Mouse (Mus musculus) bone marrow, adult 2 months (tissue): ENCODE data around the gene Fosl2.

Experiments used
- CTCF ChIP-seq: fragments of 200-500 bp; IDR thresholded peaks from 2 replicates; pipeline ENCODE4 v1.5.1; 2011; ENCODE audit warnings: low read length, control low read depth; ENCODE audit not compliant: control insufficient read depth, insufficient read depth
- POLR2A ChIP-seq: fragments of 200-500 bp; IDR thresholded peaks from 2 replicates; pipeline ENCODE4 v1.6.1; 2011; ENCODE audit warnings: low read depth, mild to moderate bottlenecking, control low read depth, low read length, borderline replicate concordance; ENCODE audit not compliant: control insufficient read depth

GRCm38 (mm10) chr5:32141899-32142298, 6.3 kb downstream of the Fosl2 start:
- no peak for TF ChIP-seq POLR2A
- no peak for TF ChIP-seq CTCF
